Mouse (Mus musculus): Measurements from ENCODE around the gene Baz1a. TPM values are rescaled to one million over a fixed set of nuclear protein-coding genes. Genes with fewer than 3 reads are reported as not detected.

The Baz1a gene
- polyA plus RNA-seq, 1 experiment from 2014 or later = 1.9 TPM

GRCm38 (mm10) chr12:54986052-54986717, 28.0 kb downstream of the Baz1a start, which contains the start of gene Gm20403:
Gm20403 (minus strand) TSS chr12:54986529.
- Histone ChIP-seq H3K9me3 (replicated peaks; ENCODE audit: control insufficient read depth, low read length, poor library complexity, severe bottlenecking) (no peaks in the 10 kb centered on the region), H3K36me3 (ENCODE audit: control insufficient read depth, insufficient read depth, low read length) (no peaks in the 10 kb centered on the region), H3K27me3 (ENCODE audit: control insufficient read depth, insufficient read depth, low read depth, low read length) (no peaks in the 10 kb centered on the region), H3K27ac (ENCODE audit: low read length) (peak within 1 kb of the TSS; percentile 74), H3K4me3 (ENCODE audit: low read depth, low read length) (peak within 1 kb of the TSS; percentile 91), H3K4me1 (ENCODE audit: control insufficient read depth, insufficient read depth, low read length) (peaks cover 7% of the 10 kb centered on the region), H3K4me2 (ENCODE audit: low read length) (peak within 1 kb of the TSS; percentile 99), H3K9ac (ENCODE audit: low read depth, low read length) (peak within 1 kb of the TSS; percentile 78)
- peak; percentile 74 for ATAC-seq
- under 1% methylated on average over 50 of the region's 60 CpGs for WGBS

GRCm38 (mm10) chr12:54985257-54986051, 28.7 kb downstream of the Baz1a start:
- Histone ChIP-seq H3K4me3 (ENCODE audit: low read depth, low read length) (peak overlapping the region; percentile 91), H3K27ac (ENCODE audit: low read length) (peak overlapping the region; percentile 74), H3K9ac (ENCODE audit: low read depth, low read length) (peak overlapping the region; percentile 78), H3K9me3 (replicated peaks; ENCODE audit: control insufficient read depth, low read length, poor library complexity, severe bottlenecking) (no peaks in the 10 kb centered on the region), H3K36me3 (ENCODE audit: control insufficient read depth, insufficient read depth, low read length) (no peaks in the 10 kb centered on the region), H3K4me2 (ENCODE audit: low read length) (peak overlapping the region; percentile 99), H3K27me3 (ENCODE audit: control insufficient read depth, insufficient read depth, low read depth, low read length) (no peaks in the 10 kb centered on the region), H3K4me1 (ENCODE audit: control insufficient read depth, insufficient read depth, low read length) (peaks cover 7% of the 10 kb centered on the region)
- WGBS = under 1% methylated on average over 90 of the region's 117 CpGs
- ATAC-seq = peak; percentile 75

- Histone ChIP-seq H3K4me1 (ENCODE audit: control insufficient read depth, insufficient read depth, low read length) (peaks cover 7% of the 10 kb centered on the region), H3K4me3 (ENCODE audit: low read depth, low read length) (peak overlapping the region; percentile 91), H3K9ac (ENCODE audit: low read depth, low read length) (peak overlapping the region; percentile 78), H3K4me2 (ENCODE audit: low read length) (peak overlapping the region; percentile 99), H3K27ac (ENCODE audit: low read length) (peak overlapping the region; percentile 74), H3K27me3 (ENCODE audit: control insufficient read depth, insufficient read depth, low read depth, low read length) (no peaks in the 10 kb centered on the region), H3K36me3 (ENCODE audit: control insufficient read depth, insufficient read depth, low read length) (no peaks in the 10 kb centered on the region), H3K9me3 (replicated peaks; ENCODE audit: control insufficient read depth, low read length, poor library complexity, severe bottlenecking) (no peaks in the 10 kb centered on the region)
- ATAC-seq = peak; percentile 73
- WGBS = under 1% methylated on average over 42 of the region's 42 CpGs
Observed at GRCm38 (mm10) chr12:54984701-54985256, 29.4 kb downstream of the Baz1a start.

- 77% methylated on average over 7 of the region's 7 CpGs for WGBS
- Histone ChIP-seq H3K4me1 (ENCODE audit: control insufficient read depth, insufficient read depth, low read length) (peaks cover 7% of the 10 kb centered on the region), H3K36me3 (ENCODE audit: control insufficient read depth, insufficient read depth, low read length) (no peaks in the 10 kb centered on the region), H3K4me2 (ENCODE audit: low read length) (no peak overlapping the region), H3K27me3 (ENCODE audit: control insufficient read depth, insufficient read depth, low read depth, low read length) (no peaks in the 10 kb centered on the region), H3K9ac (ENCODE audit: low read depth, low read length) (no peak overlapping the region), H3K9me3 (replicated peaks; ENCODE audit: control insufficient read depth, low read length, poor library complexity, severe bottlenecking) (no peaks in the 10 kb centered on the region), H3K4me3 (ENCODE audit: low read depth, low read length) (no peak overlapping the region), H3K27ac (ENCODE audit: low read length) (no peak overlapping the region)
- ATAC-seq = no peak
Observed at GRCm38 (mm10) chr12:54982935-54983715, 31.0 kb downstream of the Baz1a start.

GRCm38 (mm10) chr12:54981962-54982361, 32.2 kb downstream of the Baz1a start:
- peaks cover 7% of the 10 kb centered on the region for H3K4me1 ChIP-seq (ENCODE audit: control insufficient read depth, insufficient read depth, low read length)
- H3K9me3 ChIP-seq (replicated peaks; ENCODE audit: control insufficient read depth, low read length, poor library complexity, severe bottlenecking) = no peaks in the 10 kb centered on the region
- no peak overlapping the region for H3K4me3 ChIP-seq (ENCODE audit: low read depth, low read length)
- no peak for ATAC-seq
- H3K4me2 ChIP-seq (ENCODE audit: low read length) = no peak overlapping the region
- no peak overlapping the region for H3K27ac ChIP-seq (ENCODE audit: low read length)
- 70% methylated on average over 6 of the region's 6 CpGs for WGBS
- H3K36me3 ChIP-seq (ENCODE audit: control insufficient read depth, insufficient read depth, low read length) = no peaks in the 10 kb centered on the region
- H3K27me3 ChIP-seq (ENCODE audit: control insufficient read depth, insufficient read depth, low read depth, low read length) = no peaks in the 10 kb centered on the region
- H3K9ac ChIP-seq (ENCODE audit: low read depth, low read length) = no peak overlapping the region

- WGBS = 82% methylated on average over 5 of the region's 5 CpGs
- ATAC-seq = no peak
- peaks cover 7% of the 10 kb centered on the region for H3K4me1 ChIP-seq (ENCODE audit: control insufficient read depth, insufficient read depth, low read length)
- H3K36me3 ChIP-seq (ENCODE audit: control insufficient read depth, insufficient read depth, low read length) = no peaks in the 10 kb centered on the region
- H3K9me3 ChIP-seq (replicated peaks; ENCODE audit: control insufficient read depth, low read length, poor library complexity, severe bottlenecking) = no peaks in the 10 kb centered on the region
- H3K27me3 ChIP-seq (ENCODE audit: control insufficient read depth, insufficient read depth, low read depth, low read length) = no peaks in the 10 kb centered on the region
- H3K4me3 ChIP-seq (ENCODE audit: low read depth, low read length) = no peak overlapping the region
- no peak overlapping the region for H3K4me2 ChIP-seq (ENCODE audit: low read length)
- H3K9ac ChIP-seq (ENCODE audit: low read depth, low read length) = no peak overlapping the region
- H3K27ac ChIP-seq (ENCODE audit: low read length) = no peak overlapping the region
Observed at GRCm38 (mm10) chr12:54980939-54981338, 33.2 kb downstream of the Baz1a start.

- H3K27me3 ChIP-seq (ENCODE audit: control insufficient read depth, insufficient read depth, low read depth, low read length) = no peaks in the 10 kb centered on the region
- H3K9me3 ChIP-seq (replicated peaks; ENCODE audit: control insufficient read depth, low read length, poor library complexity, severe bottlenecking) = no peaks in the 10 kb centered on the region
- H3K9ac ChIP-seq (ENCODE audit: low read depth, low read length) = no peak overlapping the region
- no peaks in the 10 kb centered on the region for H3K36me3 ChIP-seq (ENCODE audit: control insufficient read depth, insufficient read depth, low read length)
- H3K4me1 ChIP-seq (ENCODE audit: control insufficient read depth, insufficient read depth, low read length) = peaks cover 7% of the 10 kb centered on the region
- no peak overlapping the region for H3K4me3 ChIP-seq (ENCODE audit: low read depth, low read length)
- H3K27ac ChIP-seq (ENCODE audit: low read length) = no peak overlapping the region
- H3K4me2 ChIP-seq (ENCODE audit: low read length) = no peak overlapping the region
- ATAC-seq = no peak
- 71% methylated on average over 6 of the region's 6 CpGs for WGBS
Observed at GRCm38 (mm10) chr12:54980532-54980931, 33.6 kb downstream of the Baz1a start.

GRCm38 (mm10) chr12:54969033-54969432, 45.1 kb downstream of the Baz1a start:
- Histone ChIP-seq H3K9ac (ENCODE audit: low read depth, low read length) (no peak overlapping the region), H3K27me3 (ENCODE audit: control insufficient read depth, insufficient read depth, low read depth, low read length) (no peaks in the 10 kb centered on the region), H3K9me3 (replicated peaks; ENCODE audit: control insufficient read depth, low read length, poor library complexity, severe bottlenecking) (no peaks in the 10 kb centered on the region), H3K4me3 (ENCODE audit: low read depth, low read length) (no peak overlapping the region), H3K4me2 (ENCODE audit: low read length) (no peak overlapping the region), H3K4me1 (ENCODE audit: control insufficient read depth, insufficient read depth, low read length) (no peaks in the 10 kb centered on the region), H3K36me3 (ENCODE audit: control insufficient read depth, insufficient read depth, low read length) (no peaks in the 10 kb centered on the region), H3K27ac (ENCODE audit: low read length) (no peak overlapping the region)
- ATAC-seq = no peak
- WGBS = 82% methylated on average over 3 of the region's 3 CpGs

Data from midbrain, embryonic 16.5 days (tissue).